Mouse (Mus musculus): Measurements from ENCODE around the gene Dab2ip.

The Dab2ip gene

GRCm38 (mm10) chr2:35686104-35686503 is 128.0 kb downstream of the Dab2ip start:
- DNase-seq (ENCODE audit: low read depth): no peak

- no peak for DNase-seq (ENCODE audit: low read depth)
Measured at GRCm38 (mm10) chr2:35687557-35688070, 129.5 kb downstream of the Dab2ip start.

- no peak for DNase-seq (ENCODE audit: low read depth)
Measured at GRCm38 (mm10) chr2:35688121-35688520, 130.1 kb downstream of the Dab2ip start.

- DNase-seq (ENCODE audit: low read depth): no peak
Measured at GRCm38 (mm10) chr2:35688581-35688980, 130.5 kb downstream of the Dab2ip start.

GRCm38 (mm10) chr2:35689881-35690280 is 131.8 kb downstream of the Dab2ip start:
- no peak for DNase-seq (ENCODE audit: low read depth)

GRCm38 (mm10) chr2:35691257-35692049 is 133.4 kb downstream of the Dab2ip start:
- no peak for DNase-seq (ENCODE audit: low read depth)

- DNase-seq (ENCODE audit: low read depth): no peak
Measured at GRCm38 (mm10) chr2:35692272-35692900, 134.3 kb downstream of the Dab2ip start.

- DNase-seq (ENCODE audit: low read depth): no peak
Measured at GRCm38 (mm10) chr2:35693037-35693436, 135.0 kb downstream of the Dab2ip start.

- no peak for DNase-seq (ENCODE audit: low read depth)
Measured at GRCm38 (mm10) chr2:35694111-35694510, 136.0 kb downstream of the Dab2ip start.

- no peak for DNase-seq (ENCODE audit: low read depth)
Measured at GRCm38 (mm10) chr2:35696193-35696541, 138.1 kb downstream of the Dab2ip start.

GRCm38 (mm10) chr2:35696542-35697391 is 138.7 kb downstream of the Dab2ip start:
- DNase-seq (ENCODE audit: low read depth): no peak

GRCm38 (mm10) chr2:35697768-35698167 is 139.7 kb downstream of the Dab2ip start:
- no peak for DNase-seq (ENCODE audit: low read depth)

GRCm38 (mm10) chr2:35700966-35701365 is 142.9 kb downstream of the Dab2ip start:
- no peak for DNase-seq (ENCODE audit: low read depth)

GRCm38 (mm10) chr2:35702001-35702400 is 143.9 kb downstream of the Dab2ip start:
- DNase-seq (ENCODE audit: low read depth): no peak

- no peak for DNase-seq (ENCODE audit: low read depth)
Measured at GRCm38 (mm10) chr2:35702608-35703007, 144.5 kb downstream of the Dab2ip start.

- no peak for DNase-seq (ENCODE audit: low read depth)
Measured at GRCm38 (mm10) chr2:35703241-35703640, 145.2 kb downstream of the Dab2ip start.

- DNase-seq (ENCODE audit: low read depth): no peak
Measured at GRCm38 (mm10) chr2:35712611-35713010, 154.5 kb downstream of the Dab2ip start.

- DNase-seq (ENCODE audit: low read depth): no peak
Measured at GRCm38 (mm10) chr2:35713460-35713859, 155.4 kb downstream of the Dab2ip start.

GRCm38 (mm10) chr2:35714742-35715167 is 156.7 kb downstream of the Dab2ip start:
- DNase-seq (ENCODE audit: low read depth): no peak

GRCm38 (mm10) chr2:35715485-35715884 is 157.4 kb downstream of the Dab2ip start:
- no peak for DNase-seq (ENCODE audit: low read depth)

GRCm38 (mm10) chr2:35716175-35716574 is 158.1 kb downstream of the Dab2ip start:
- DNase-seq (ENCODE audit: low read depth): no peak

GRCm38 (mm10) chr2:35718003-35718500 is 160.0 kb downstream of the Dab2ip start:
- DNase-seq (ENCODE audit: low read depth): no peak
